Mouse (Mus musculus): ENCODE results near the gene Trim65. TPM values are rescaled to one million over a fixed set of nuclear protein-coding genes. Genes with fewer than 3 reads are reported as not detected.

Trim65 gene
- total RNA-seq, 2 experiments from 2014 or later: 0.30 to 4.6 TPM

GRCm38 (mm10) chr11:116110540-116110939, 20.4 kb downstream of the Trim65 start:
- ATAC-seq (replicated peaks; ENCODE audit: low FRiP score, poor library complexity, severe bottlenecking): no peak

- no peak for ATAC-seq (replicated peaks; ENCODE audit: low FRiP score, poor library complexity, severe bottlenecking)
Measured at GRCm38 (mm10) chr11:116110131-116110530, 20.8 kb downstream of the Trim65 start.

- no peak for ATAC-seq (replicated peaks; ENCODE audit: low FRiP score, poor library complexity, severe bottlenecking)
Measured at GRCm38 (mm10) chr11:116109441-116110081, 21.4 kb downstream of the Trim65 start.

- no peak for ATAC-seq (replicated peaks; ENCODE audit: low FRiP score, poor library complexity, severe bottlenecking)
Measured at GRCm38 (mm10) chr11:116108464-116109137, 22.3 kb downstream of the Trim65 start.

- no peak for ATAC-seq (replicated peaks; ENCODE audit: low FRiP score, poor library complexity, severe bottlenecking)
Measured at GRCm38 (mm10) chr11:116107777-116108285, 23.1 kb downstream of the Trim65 start.

GRCm38 (mm10) chr11:116106963-116107776, 23.8 kb downstream of the Trim65 start:
- ATAC-seq (replicated peaks; ENCODE audit: low FRiP score, poor library complexity, severe bottlenecking): no peak

- no peak for ATAC-seq (replicated peaks; ENCODE audit: low FRiP score, poor library complexity, severe bottlenecking)
Measured at GRCm38 (mm10) chr11:116106154-116106962, 24.6 kb downstream of the Trim65 start.

GRCm38 (mm10) chr11:116105065-116105464, 25.9 kb downstream of the Trim65 start:
- ATAC-seq (replicated peaks; ENCODE audit: low FRiP score, poor library complexity, severe bottlenecking): no peak

- ATAC-seq (replicated peaks; ENCODE audit: low FRiP score, poor library complexity, severe bottlenecking): no peak
Measured at GRCm38 (mm10) chr11:116104006-116104646, 26.8 kb downstream of the Trim65 start.

GRCm38 (mm10) chr11:116103572-116103971, 27.4 kb downstream of the Trim65 start:
- ATAC-seq (replicated peaks; ENCODE audit: low FRiP score, poor library complexity, severe bottlenecking): no peak

GRCm38 (mm10) chr11:116102472-116102871, 28.5 kb downstream of the Trim65 start:
- ATAC-seq (replicated peaks; ENCODE audit: low FRiP score, poor library complexity, severe bottlenecking): no peak

GRCm38 (mm10) chr11:116101931-116102381, 29.0 kb downstream of the Trim65 start:
- no peak for ATAC-seq (replicated peaks; ENCODE audit: low FRiP score, poor library complexity, severe bottlenecking)

- ATAC-seq (replicated peaks; ENCODE audit: low FRiP score, poor library complexity, severe bottlenecking): no peak
Measured at GRCm38 (mm10) chr11:116100839-116101238, 30.1 kb downstream of the Trim65 start.

- no peak for ATAC-seq (replicated peaks; ENCODE audit: low FRiP score, poor library complexity, severe bottlenecking)
Measured at GRCm38 (mm10) chr11:116100385-116100784, 30.5 kb downstream of the Trim65 start.

- no peak for ATAC-seq (replicated peaks; ENCODE audit: low FRiP score, poor library complexity, severe bottlenecking)
Measured at GRCm38 (mm10) chr11:116099462-116099861, 31.5 kb downstream of the Trim65 start.

GRCm38 (mm10) chr11:116098711-116099460, 32.0 kb downstream of the Trim65 start:
- ATAC-seq (replicated peaks; ENCODE audit: low FRiP score, poor library complexity, severe bottlenecking): no peak

- ATAC-seq (replicated peaks; ENCODE audit: low FRiP score, poor library complexity, severe bottlenecking): no peak
Measured at GRCm38 (mm10) chr11:116096213-116097108, 34.5 kb downstream of the Trim65 start.

All from erythroid progenitor cell, adult 5-6 weeks (primary cell).